ENCODE assay signal across 10 mouse cellular contexts in genomic region chr4:149149611-149150010, GRCm38 (mm10). TPM values are rescaled to one million over a fixed set of nuclear protein-coding genes. Genes with fewer than 3 reads are reported as not detected.
DNase-seq lines count a peak whose midpoint lies in the region; ATAC-seq and TF ChIP-seq lines count a peak whose summit lies in the region.
"Had no signal": no experiment of that assay in that cellular context is flagged by ENCODE, and none has a peak within 500 bp of the region (broad histone marks: within the 10 kb centered on the region; RNA-seq: fewer than 3 reads in every experiment).

No protein-coding gene starts in this region.

- H3K36me3 ChIP-seq in heart, embryonic 12.5 days: peaks cover 52% of the 10 kb centered on the region
- peaks cover 23% of the 10 kb centered on the region for H3K36me3 ChIP-seq in lung, postnatal 0 days (ENCODE audit: insufficient read depth, low read length)
- peaks cover 56% of the 10 kb centered on the region for H3K36me3 ChIP-seq in embryonic facial prominence, embryonic 13.5 days
- peaks cover 17% of the 10 kb centered on the region; the same call in 1 of the 2 replicates for H3K36me3 ChIP-seq in forebrain, embryonic 11.5 days (ENCODE audit: control insufficient read depth, insufficient read depth, low read length)

- H3K9me3 ChIP-seq in heart, embryonic 12.5 days (replicated peaks): no peaks in the 10 kb centered on the region
- H3K9me3 ChIP-seq in lung, postnatal 0 days (ENCODE audit: low read length): no peaks in the 10 kb centered on the region
- no peaks in the 10 kb centered on the region for H3K9me3 ChIP-seq in embryonic facial prominence, embryonic 13.5 days
- H3K9me3 ChIP-seq in forebrain, embryonic 11.5 days (ENCODE audit: control insufficient read depth, low read length): no peaks in the 10 kb centered on the region

- TF ChIP-seq CTCF in lung, postnatal 0 days (IDR thresholded peaks at IDR 0.05): no peak

- H3K9ac ChIP-seq in heart, embryonic 12.5 days: no peak overlapping the region
- H3K9ac ChIP-seq in lung, postnatal 0 days (replicated peaks; ENCODE audit: low read depth): no peak overlapping the region
- no peak overlapping the region for H3K9ac ChIP-seq in embryonic facial prominence, embryonic 13.5 days
- H3K9ac ChIP-seq in forebrain, embryonic 11.5 days (ENCODE audit: low read length): no peak overlapping the region

- peaks cover 11% of the 10 kb centered on the region; the same call in 1 of the 2 replicates for H3K4me1 ChIP-seq in heart, embryonic 12.5 days (replicated peaks)
- no peaks in the 10 kb centered on the region for H3K4me1 ChIP-seq in lung, postnatal 0 days (ENCODE audit: insufficient read depth, low read depth, low read length)
- H3K4me1 ChIP-seq in embryonic facial prominence, embryonic 13.5 days: peaks cover 8% of the 10 kb centered on the region; the same call in 1 of the 2 replicates
- no peaks in the 10 kb centered on the region; the same call in 1 of the 2 replicates for H3K4me1 ChIP-seq in forebrain, embryonic 11.5 days (replicated peaks; ENCODE audit: control insufficient read depth, insufficient read depth, low read length)

- no peaks in the 10 kb centered on the region for H3K27me3 ChIP-seq in heart, embryonic 12.5 days (replicated peaks)
- H3K27me3 ChIP-seq in lung, postnatal 0 days (replicated peaks; ENCODE audit: insufficient read depth, low read length): no peaks in the 10 kb centered on the region
- no peaks in the 10 kb centered on the region for H3K27me3 ChIP-seq in embryonic facial prominence, embryonic 13.5 days
- H3K27me3 ChIP-seq in forebrain, embryonic 11.5 days (ENCODE audit: control insufficient read depth, insufficient read depth, low read length): no peaks in the 10 kb centered on the region

- intact Hi-C loops in heart, postnatal 14 days (cut with DNase I): loop anchor here (5.0 kb wide), 1 partner anchor 393 kb away; no protein-coding TSS in a partner anchor

- no peak overlapping the region for H3K27ac ChIP-seq in heart, embryonic 12.5 days (ENCODE audit: poor library complexity, severe bottlenecking)
- no peak overlapping the region for H3K27ac ChIP-seq in lung, postnatal 0 days (ENCODE audit: low read length)
- 0 out of 2 replicates have a peak overlapping the region, but pooled peaks have one; percentile 11 for H3K27ac ChIP-seq in embryonic facial prominence, embryonic 13.5 days
- no peak overlapping the region for H3K27ac ChIP-seq in forebrain, embryonic 11.5 days (ENCODE audit: low read depth, low read length)

- 74% methylated on average over 7 of the region's 7 CpGs for WGBS in heart, embryonic 12.5 days
- WGBS in lung, postnatal 0 days: 46% methylated on average over 7 of the region's 7 CpGs
- 76% methylated on average over 7 of the region's 7 CpGs for WGBS in embryonic facial prominence, embryonic 13.5 days
- 82% methylated on average over 7 of the region's 7 CpGs for WGBS in forebrain, embryonic 11.5 days

- no peak overlapping the region for H3K4me2 ChIP-seq in heart, embryonic 12.5 days
- no peak overlapping the region for H3K4me2 ChIP-seq in lung, postnatal 0 days (replicated peaks; ENCODE audit: low read depth, low read length)
- H3K4me2 ChIP-seq in embryonic facial prominence, embryonic 13.5 days: no peak overlapping the region
- H3K4me2 ChIP-seq in forebrain, embryonic 11.5 days (ENCODE audit: low read depth, low read length, severe bottlenecking): no peak overlapping the region

- DNase-seq in heart, postnatal 14 days: peak; percentile 43 to 51
- no peak for DNase-seq in lung, postnatal 0 days (ENCODE audit: low spot score)
- no peak for DNase-seq in lung, postnatal 14 days
- DNase-seq in lung, postnatal 36 days: peak; percentile 51
- no peak for DNase-seq in cerebellum, postnatal 4 days (ENCODE audit: low spot score in 2 of 2)
- no peak for DNase-seq in forebrain, embryonic 11.5 days (ENCODE audit: low spot score)
- DNase-seq: layer of hippocampus, postnatal 36 days; thymus, postnatal 14 days had no signal

- no peak overlapping the region for H3K4me3 ChIP-seq in heart, embryonic 12.5 days
- H3K4me3 ChIP-seq in lung, postnatal 0 days (ENCODE audit: low read depth, low read length): no peak overlapping the region
- no peak overlapping the region for H3K4me3 ChIP-seq in embryonic facial prominence, embryonic 13.5 days
- H3K4me3 ChIP-seq in forebrain, embryonic 11.5 days (ENCODE audit: low read depth, low read length): no peak overlapping the region

- TF ChIP-seq EP300 in lung, postnatal 0 days (IDR thresholded peaks at IDR 0.05): no peak

- no peak for ATAC-seq in heart, embryonic 12.5 days (ENCODE audit: insufficient number of reproducible peaks, low FRiP score)
- peak; percentile 28; the same call in 1 of the 2 replicates for ATAC-seq in lung, postnatal 0 days
- no peak for ATAC-seq in embryonic facial prominence, embryonic 13.5 days (ENCODE audit: insufficient number of reproducible peaks, insufficient read depth, low FRiP score, low TSS enrichment, low read depth)
- no peak for ATAC-seq in forebrain, embryonic 11.5 days (replicated peaks; ENCODE audit: low FRiP score)

RNA-seq across cellular contexts. Expression of gene Cenps, which starts 12.2 kb away (rescaled TPM):
- total RNA-seq in heart, postnatal 14 days (2021): 1 to 10 TPM; 9.2 to 9.3 TPM
- polyA plus RNA-seq in heart, embryonic 12.5 days (2016; fragmentation: Nextera tagmentation; extraction: Ambion mirVana): 26.9 and 27.9 TPM in 2 replicates
- polyA plus RNA-seq in lung, postnatal 0 days (2015; fragmentation: Nextera tagmentation; extraction: Ambion mirVana): 4.9 and 5.3 TPM in 2 replicates
- polyA plus RNA-seq in embryonic facial prominence, embryonic 13.5 days (2015; fragmentation: Nextera tagmentation; extraction: Ambion mirVana): 36.9 and 46.6 TPM in 2 replicates
- polyA plus RNA-seq in forebrain, embryonic 11.5 days (2014; fragmentation: Nextera tagmentation; extraction: Ambion mirVana): 49.5 and 52.3 TPM in 2 replicates

RNA-seq across cellular contexts. Expression of gene Pgd, which starts 17.0 kb away (rescaled TPM):
- total RNA-seq in heart, postnatal 14 days (2021): 10 to 100 TPM; 44.8 to 45.1 TPM
- polyA plus RNA-seq in heart, embryonic 12.5 days (2016; fragmentation: Nextera tagmentation; extraction: Ambion mirVana): 90.0 and 91.1 TPM in 2 replicates
- polyA plus RNA-seq in lung, postnatal 0 days (2015; fragmentation: Nextera tagmentation; extraction: Ambion mirVana): 113 and 119 TPM in 2 replicates
- polyA plus RNA-seq in embryonic facial prominence, embryonic 13.5 days (2015; fragmentation: Nextera tagmentation; extraction: Ambion mirVana): 93.7 and 100 TPM in 2 replicates
- polyA plus RNA-seq in forebrain, embryonic 11.5 days (2014; fragmentation: Nextera tagmentation; extraction: Ambion mirVana): 51.3 and 56.9 TPM in 2 replicates

RNA-seq across cellular contexts. Expression of gene Cort, which starts 23.0 kb away (rescaled TPM):
- total RNA-seq in heart, postnatal 14 days (2021): under 1 TPM; 0.59 to 0.88 TPM
- not detected in 2 replicates for polyA plus RNA-seq in heart, embryonic 12.5 days (2016; fragmentation: Nextera tagmentation; extraction: Ambion mirVana)
- 0.18 and 0.21 TPM in 2 replicates for polyA plus RNA-seq in lung, postnatal 0 days (2015; fragmentation: Nextera tagmentation; extraction: Ambion mirVana)
- polyA plus RNA-seq in embryonic facial prominence, embryonic 13.5 days (2015; fragmentation: Nextera tagmentation; extraction: Ambion mirVana): 1.2 TPM in 1 of 2 replicates, not detected in the other
- polyA plus RNA-seq in forebrain, embryonic 11.5 days (2014; fragmentation: Nextera tagmentation; extraction: Ambion mirVana): 0.49 and 1.3 TPM in 2 replicates

RNA-seq across cellular contexts. Expression of gene Dffa, which starts 45.7 kb away (rescaled TPM):
- 10 to 100 TPM; 33.5 to 39.0 TPM for total RNA-seq in heart, postnatal 14 days (2021)
- polyA plus RNA-seq in heart, embryonic 12.5 days (2016; fragmentation: Nextera tagmentation; extraction: Ambion mirVana): 37.8 and 39.9 TPM in 2 replicates
- polyA plus RNA-seq in lung, postnatal 0 days (2015; fragmentation: Nextera tagmentation; extraction: Ambion mirVana): 21.5 and 22.8 TPM in 2 replicates
- polyA plus RNA-seq in embryonic facial prominence, embryonic 13.5 days (2015; fragmentation: Nextera tagmentation; extraction: Ambion mirVana): 30.5 and 32.5 TPM in 2 replicates
- 28.5 and 29.6 TPM in 2 replicates for polyA plus RNA-seq in forebrain, embryonic 11.5 days (2014; fragmentation: Nextera tagmentation; extraction: Ambion mirVana)

RNA-seq across cellular contexts. Expression of gene Pex14, which starts 49.9 kb away (rescaled TPM):
- 10 to 100 TPM; 20.5 to 21.7 TPM for total RNA-seq in heart, postnatal 14 days (2021)
- 44.1 and 44.3 TPM in 2 replicates for polyA plus RNA-seq in heart, embryonic 12.5 days (2016; fragmentation: Nextera tagmentation; extraction: Ambion mirVana)
- polyA plus RNA-seq in lung, postnatal 0 days (2015; fragmentation: Nextera tagmentation; extraction: Ambion mirVana): 38.9 TPM in 2 replicates
- polyA plus RNA-seq in embryonic facial prominence, embryonic 13.5 days (2015; fragmentation: Nextera tagmentation; extraction: Ambion mirVana): 50.2 and 51.2 TPM in 2 replicates
- polyA plus RNA-seq in forebrain, embryonic 11.5 days (2014; fragmentation: Nextera tagmentation; extraction: Ambion mirVana): 43.5 TPM in 2 replicates

Comparison
In these comparisons a context has a peak if more than half of its experiments do, and no peak if none do; other contexts are left out.
1. DNase-seq: peak in heart, postnatal 14 days (2 of 2) and lung, postnatal 36 days (single experiment); none in lung, postnatal 0 days (single experiment), lung, postnatal 14 days (single experiment), cerebellum, postnatal 4 days (0 of 2) and forebrain, embryonic 11.5 days (single experiment).